Mouse (Mus musculus) limb, embryonic 14.5 days (tissue): ENCODE measurements around the gene Acsl1. TPM values are rescaled to one million over a fixed set of nuclear protein-coding genes. Genes with fewer than 3 reads are reported as not detected.

Experiments used
- ATAC-seq: fragments of 200-750 bp; cut with Nextera tagmentation; 2 replicates; pipeline ENCODE4 v1.8.0; 2017; ENCODE audit warnings: low read depth, moderate number of reproducible peaks, moderate TSS enrichment; ENCODE audit not compliant: low FRiP score
- DNase-seq: peaks from one replicate; pipeline ENCODE4 v3.0.0-alpha.2; 2015; ENCODE audit warnings: low spot score
- H3K27ac ChIP-seq: fragments of 300-500 bp; sonication (generic); replicated peaks from 2 replicates; pipeline ENCODE4 v1.5.1; 2014; ENCODE audit warnings: low read depth, mild to moderate bottlenecking, low read length, moderate library complexity, mixed read lengths
- H3K27me3 ChIP-seq: fragments of 300-500 bp; sonication (generic); 2 replicates; pipeline ENCODE4 v1.6.1; 2014; ENCODE audit warnings: low read length, mixed read lengths; ENCODE audit not compliant: control insufficient read depth, insufficient read depth
- H3K36me3 ChIP-seq: fragments of 300-500 bp; sonication (generic); 2 replicates; pipeline ENCODE4 v1.6.1; 2014; ENCODE audit warnings: mild to moderate bottlenecking, low read length, moderate library complexity, mixed read lengths; ENCODE audit not compliant: control insufficient read depth, insufficient read depth
- H3K4me1 ChIP-seq: fragments of 300-500 bp; sonication (generic); 2 replicates; pipeline ENCODE4 v1.6.1; 2014; ENCODE audit warnings: antibody characterized with exemption, low read length, mixed read lengths; ENCODE audit not compliant: control insufficient read depth, insufficient read depth
- H3K4me2 ChIP-seq: fragments of 300-500 bp; sonication (generic); replicated peaks from 2 replicates; pipeline ENCODE4 v1.6.1; 2014; ENCODE audit warnings: low read depth, mild to moderate bottlenecking, low read length, moderate library complexity; ENCODE audit not compliant: severe bottlenecking
- H3K4me3 ChIP-seq: fragments of 300-500 bp; sonication (generic); replicated peaks from 2 replicates; pipeline ENCODE4 v1.5.1; 2014; ENCODE audit warnings: low read length
- H3K9ac ChIP-seq: fragments of 300-500 bp; sonication (generic); 2 replicates; pipeline ENCODE4 v1.6.1; 2014; ENCODE audit warnings: mild to moderate bottlenecking, low read depth, low read length, moderate library complexity; ENCODE audit not compliant: severe bottlenecking
- H3K9me3 ChIP-seq: fragments of 300-500 bp; sonication (generic); 2 replicates; pipeline ENCODE4 v1.6.1; 2016; ENCODE audit warnings: low read length; ENCODE audit not compliant: control insufficient read depth
- POLR2A ChIP-seq: fragments of 200-500 bp; IDR thresholded peaks from 2 replicates; pipeline ENCODE4 v1.8.0; 2012; ENCODE audit warnings: inconsistent platforms, mild to moderate bottlenecking, moderate library complexity, borderline replicate concordance; ENCODE audit not compliant: insufficient read depth, insufficient read length; ENCODE audit errors: extremely low read depth
- WGBS: fragments of 180-500 bp; shearing (Covaris S2); extraction: QIAGEN DNeasy Blood & Tissue Kit; methylation state at CpG from one replicate; pipeline ENCODE4 v1.1.7; 2014; 5-methylcytosine and 5-hydroxymethylcytosine counted together
- polyA plus RNA-seq, 2 experiments: library from polyadenylated mRNA; depleted of rRNA in 1 of 2; stranded (reverse) in 1 of 2; unstranded in 1 of 2; fragments of >200 nt; fragmentation: Nextera tagmentation in 1 of 2; extraction: Ambion mirVana in 1 of 2; gene quantifications; 2 replicates each; pipeline versions ENCODE4 v1.2.1 to v1.2.3; 2012 to 2014

The Acsl1 gene
- polyA plus RNA-seq, 2 experiments, result 20.7 to 33.9 TPM

- no peak overlapping the region for H3K4me2 ChIP-seq
- H3K4me3 ChIP-seq, result no peak overlapping the region
- no peak for TF ChIP-seq POLR2A
- no peaks in the 10 kb centered on the region for H3K36me3 ChIP-seq
- no peaks in the 10 kb centered on the region for H3K9me3 ChIP-seq
- no peak overlapping the region for H3K27ac ChIP-seq
- H3K4me1 ChIP-seq, result 0 out of 2 replicates have a peak, but pooled peaks cover 6% of the 10 kb centered on the region
- H3K9ac ChIP-seq, result no peak overlapping the region
- no peak for ATAC-seq
- WGBS, result 68% methylated on average over 1 of the region's 1 CpGs
- H3K27me3 ChIP-seq, result no peaks in the 10 kb centered on the region
- no peak for DNase-seq
Measured at GRCm38 (mm10) chr8:46489196-46489595, 18.4 kb downstream of the Acsl1 start.

DNA sequence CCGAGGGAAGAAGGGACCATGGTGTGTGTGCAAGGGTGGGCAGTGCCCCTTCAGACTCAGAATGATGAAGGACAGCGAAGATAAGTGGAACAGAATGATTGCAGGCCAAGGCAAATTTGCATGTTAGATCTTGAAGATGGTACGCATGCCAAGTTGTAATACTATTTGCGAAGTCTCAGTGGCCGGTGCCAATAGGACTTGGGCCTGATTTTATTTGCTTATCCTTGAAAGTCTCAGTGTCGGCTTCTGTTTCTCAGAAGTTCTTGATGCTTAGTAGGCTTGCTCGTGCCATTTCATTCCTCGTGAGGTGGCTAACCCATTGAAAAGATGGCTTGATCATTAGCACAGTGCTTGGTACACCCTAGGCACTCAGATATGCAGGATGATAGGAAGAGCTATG, 19.4 kb downstream of the Acsl1 start:
- H3K36me3 ChIP-seq, result no peaks in the 10 kb centered on the region
- DNase-seq, result no peak
- no peak overlapping the region for H3K4me2 ChIP-seq
- no peak overlapping the region for H3K9ac ChIP-seq
- H3K4me3 ChIP-seq, result no peak overlapping the region
- 96% methylated on average over 8 of the region's 8 CpGs for WGBS
- no peak overlapping the region for H3K27ac ChIP-seq
- TF ChIP-seq POLR2A, result no peak
- no peak for ATAC-seq
- H3K27me3 ChIP-seq, result no peaks in the 10 kb centered on the region
- no peaks in the 10 kb centered on the region for H3K9me3 ChIP-seq
- H3K4me1 ChIP-seq, result 0 out of 2 replicates have a peak, but pooled peaks cover 2% of the 10 kb centered on the region

- no peak overlapping the region for H3K4me3 ChIP-seq
- no peaks in the 10 kb centered on the region for H3K9me3 ChIP-seq
- H3K27ac ChIP-seq, result no peak overlapping the region
- no peak for TF ChIP-seq POLR2A
- DNase-seq (no peak), ATAC-seq (no peak)
- H3K4me1 ChIP-seq, result 0 out of 2 replicates have a peak, but pooled peaks cover 2% of the 10 kb centered on the region
- 88% methylated on average over 6 of the region's 6 CpGs for WGBS
- H3K4me2 ChIP-seq, result no peak overlapping the region
- H3K27me3 ChIP-seq, result no peaks in the 10 kb centered on the region
- H3K36me3 ChIP-seq, result no peaks in the 10 kb centered on the region
- no peak overlapping the region for H3K9ac ChIP-seq
Measured at GRCm38 (mm10) chr8:46490821-46491220, 20.0 kb downstream of the Acsl1 start.

- DNase-seq (no peak), ATAC-seq (no peak)
- no peaks in the 10 kb centered on the region for H3K4me1 ChIP-seq
- no peak overlapping the region for H3K4me3 ChIP-seq
- H3K4me2 ChIP-seq, result no peak overlapping the region
- H3K36me3 ChIP-seq, result no peaks in the 10 kb centered on the region
- 86% methylated on average over 11 of the region's 11 CpGs for WGBS
- no peaks in the 10 kb centered on the region for H3K9me3 ChIP-seq
- TF ChIP-seq POLR2A, result no peak
- H3K27me3 ChIP-seq, result no peaks in the 10 kb centered on the region
- no peak overlapping the region for H3K27ac ChIP-seq
- no peak overlapping the region for H3K9ac ChIP-seq
Measured at GRCm38 (mm10) chr8:46493495-46494170, 22.8 kb downstream of the Acsl1 start.

DNA sequence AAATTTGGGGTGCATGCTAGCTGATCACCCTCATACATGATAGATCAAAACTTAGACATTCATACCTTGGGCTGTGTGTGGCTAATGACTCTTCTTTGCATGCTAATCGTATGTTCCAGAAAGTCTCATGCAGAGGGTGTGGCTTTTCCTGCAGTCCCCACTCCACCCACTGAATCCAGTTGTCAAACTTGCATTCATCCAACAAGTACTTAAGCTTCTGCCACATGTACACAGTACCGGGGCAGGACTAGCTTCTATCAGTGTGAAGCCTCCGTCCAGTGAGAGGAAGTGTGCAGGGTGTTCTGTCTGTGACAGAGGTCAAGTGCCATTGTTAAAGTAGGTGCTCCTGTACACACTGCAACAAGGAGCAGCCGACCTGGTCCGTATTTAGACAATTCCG, 26.0 kb downstream of the Acsl1 start:
- Histone ChIP-seq H3K9me3 (no peaks in the 10 kb centered on the region), H3K27me3 (no peaks in the 10 kb centered on the region), H3K4me1 (peaks cover 5% of the 10 kb centered on the region; the same call in 1 of the 2 replicates), H3K4me3 (no peak overlapping the region), H3K9ac (no peak overlapping the region), H3K27ac (no peak overlapping the region), H3K36me3 (no peaks in the 10 kb centered on the region), H3K4me2 (no peak overlapping the region)
- no peak for ATAC-seq
- DNase-seq, result no peak
- 82% methylated on average over 6 of the region's 6 CpGs for WGBS
- no peak for TF ChIP-seq POLR2A
